Mouse (Mus musculus): ENCODE measurements around the gene Fut8.

DNA sequence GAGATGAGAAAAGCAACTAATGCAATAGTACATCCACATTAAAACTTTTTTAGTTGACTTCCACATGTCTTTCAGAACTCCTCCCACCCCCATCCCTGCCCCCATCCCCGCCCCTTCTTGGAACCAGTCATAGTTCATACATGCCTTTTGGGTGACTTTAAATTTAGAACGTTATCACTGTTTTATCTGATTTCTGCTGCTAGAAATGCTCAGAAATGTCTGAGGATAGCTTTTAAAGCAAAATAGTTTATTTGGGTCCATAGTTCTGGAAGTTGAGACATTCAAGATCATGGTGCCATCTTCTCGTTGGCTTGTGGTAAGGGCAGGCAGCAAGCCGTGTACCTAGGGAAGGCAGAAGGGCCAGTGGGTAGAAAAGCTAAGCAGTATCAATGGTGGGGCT is 34.8 kb upstream of the Fut8 start:
- TF ChIP-seq POLR2A (IDR thresholded peaks at IDR 0.05; ENCODE audit: low read depth, low read length) (no peak), USF1 (IDR thresholded peaks at IDR 0.05; ENCODE audit: low read depth, low read length) (no peak), MAX (IDR thresholded peaks at IDR 0.05; ENCODE audit: low read length) (no peak), CTCF (conservative IDR thresholded peaks at IDR 0.05 in 1 of 2, IDR thresholded peaks at IDR 0.05 in 1 of 2; ENCODE audit: low read depth in 2 of 2, low read length in 2 of 2) (no peak), MAFK (IDR thresholded peaks at IDR 0.05; ENCODE audit: insufficient replicate concordance, low read length) (no peak), CHD1 (IDR thresholded peaks at IDR 0.05; ENCODE audit: low read depth, low read length) (no peak), EP300 (IDR thresholded peaks at IDR 0.05; ENCODE audit: low read length) (no peak), ETS1 (conservative IDR thresholded peaks at IDR 0.05; ENCODE audit: low read depth, low read length) (no peak), PAX5 (IDR thresholded peaks at IDR 0.05; ENCODE audit: low read length) (no peak), CHD2 (IDR thresholded peaks at IDR 0.05; ENCODE audit: low read length) (no peak), JUND (conservative IDR thresholded peaks at IDR 0.05; ENCODE audit: low read depth, low read length) (no peak), E2F4 (IDR thresholded peaks at IDR 0.05; ENCODE audit: insufficient replicate concordance, low read depth, low read length) (no peak)

All from CH12.LX (cell line).